Mouse (Mus musculus) bone marrow macrophage, adult 2 months (primary cell): ENCODE results near the gene Renbp. TPM values are rescaled to one million over a fixed set of nuclear protein-coding genes. Genes with fewer than 3 reads are reported as not detected.

Experiments used
- H3K27ac ChIP-seq: 2 replicates; pipeline ENCODE4 v1.5.1; 2012; ENCODE audit warnings: low read depth, low read length; ENCODE audit not compliant: insufficient read depth
- H3K4me1 ChIP-seq: 2 replicates; pipeline ENCODE4 v1.6.1; 2012; ENCODE audit warnings: low read length; ENCODE audit not compliant: control insufficient read depth, insufficient read depth
- H3K4me3 ChIP-seq: 2 replicates; pipeline ENCODE4 v1.5.1; 2012; ENCODE audit warnings: mild to moderate bottlenecking, low read length, moderate library complexity; ENCODE audit not compliant: insufficient read depth
- CTCF ChIP-seq: IDR thresholded peaks from 2 replicates; pipeline ENCODE4 v1.5.1; 2012; ENCODE audit warnings: low read depth, mild to moderate bottlenecking, low read length, moderate library complexity
- POLR2A ChIP-seq: IDR thresholded peaks from 2 replicates; pipeline ENCODE4 v1.6.1; 2012; ENCODE audit warnings: mild to moderate bottlenecking, low read depth, low read length, borderline replicate concordance
- polyA plus RNA-seq: library from polyadenylated mRNA; stranded (reverse); fragments of >200 nt; gene quantifications from 2 replicates; pipeline ENCODE4 v1.2.4, GENCODE M21; 2012; ENCODE audit not compliant: missing spikeins, insufficient read depth, insufficient read length

Renbp gene
- polyA plus RNA-seq, 1 experiment = 175 TPM

- Histone ChIP-seq H3K4me3 (peak overlapping the region; percentile 94), H3K27ac (peak overlapping the region; percentile 99), H3K4me1 (peaks cover 29% of the 10 kb centered on the region)
- TF ChIP-seq CTCF (no peak), POLR2A (no peak)
Observed at GRCm38 (mm10) chrX:73964363-73964762, 33.7 kb upstream of the Renbp start.

GRCm38 (mm10) chrX:73954988-73955387 is 24.3 kb upstream of the Renbp start:
- H3K4me1 ChIP-seq = no peaks in the 10 kb centered on the region
- no peak overlapping the region for H3K27ac ChIP-seq
- TF ChIP-seq CTCF = no peak
- TF ChIP-seq POLR2A = no peak
- no peak overlapping the region for H3K4me3 ChIP-seq

DNA sequence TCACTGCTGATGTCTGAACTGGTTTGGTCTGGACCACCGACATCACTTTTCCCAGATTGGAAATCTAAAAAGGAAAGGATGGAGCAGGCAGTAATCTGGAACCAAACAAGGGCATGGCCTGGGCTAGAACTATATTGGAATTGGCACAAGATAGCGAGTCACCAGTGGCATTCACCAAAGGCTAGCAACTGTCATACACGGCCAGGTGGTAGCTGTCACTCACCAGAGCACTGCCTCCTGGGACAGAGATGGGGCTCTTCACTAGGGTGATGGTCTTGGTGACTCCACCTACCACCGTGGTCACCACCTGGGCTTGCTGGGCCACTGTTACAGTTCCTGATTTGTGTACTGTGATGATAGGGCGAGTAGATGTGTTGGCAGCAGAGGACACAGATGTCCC is 22.0 kb upstream of the Renbp start:
- Histone ChIP-seq H3K27ac (no peak overlapping the region), H3K4me3 (no peak overlapping the region), H3K4me1 (no peaks in the 10 kb centered on the region)
- no peak for TF ChIP-seq POLR2A
- TF ChIP-seq CTCF = no peak

DNA sequence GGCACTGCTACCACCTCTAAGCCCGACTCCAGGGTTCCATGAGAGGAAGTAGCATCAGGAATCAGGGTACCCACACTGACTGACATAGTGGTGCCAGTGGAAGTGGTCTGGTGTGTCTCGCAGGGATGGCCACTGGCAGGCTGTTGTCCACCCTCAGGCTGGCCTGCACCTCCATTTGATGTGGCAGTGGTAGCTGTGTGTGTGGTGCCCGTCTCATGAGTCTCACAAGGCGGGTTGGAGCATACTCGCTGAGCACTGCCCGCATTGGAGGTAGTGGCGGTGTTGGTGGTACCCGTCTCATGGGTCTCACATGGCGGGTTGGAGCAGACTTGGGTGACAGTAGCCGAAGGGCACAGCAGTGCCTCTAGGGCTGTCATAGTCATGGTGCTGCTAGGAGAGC is 18.7 kb upstream of the Renbp start:
- Histone ChIP-seq H3K4me3 (no peak overlapping the region), H3K4me1 (no peaks in the 10 kb centered on the region), H3K27ac (no peak overlapping the region)
- TF ChIP-seq POLR2A (no peak), CTCF (no peak)

DNA sequence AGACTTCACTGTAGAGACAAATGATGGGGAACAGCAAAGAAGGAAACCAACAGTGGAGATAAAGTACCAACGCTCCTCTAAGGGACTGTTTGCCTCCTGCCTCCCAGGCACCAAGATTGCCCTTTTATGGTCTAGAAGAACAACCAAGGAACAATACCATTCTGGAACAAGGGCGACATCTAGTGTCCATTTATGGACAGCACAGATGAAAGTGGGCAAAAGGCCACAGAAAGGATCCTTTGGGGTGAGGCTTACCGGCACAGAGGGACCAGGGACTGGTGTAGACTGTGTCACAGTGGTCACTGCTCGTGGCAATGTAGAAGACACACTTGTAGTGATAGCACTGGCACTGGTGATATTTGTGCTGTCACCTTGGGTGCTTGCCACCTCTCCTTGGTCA is 18.0 kb upstream of the Renbp start:
- Histone ChIP-seq H3K4me3 (no peak overlapping the region), H3K27ac (no peak overlapping the region), H3K4me1 (no peaks in the 10 kb centered on the region)
- no peak for TF ChIP-seq POLR2A
- no peak for TF ChIP-seq CTCF

- Histone ChIP-seq H3K4me1 (no peaks in the 10 kb centered on the region), H3K27ac (no peak overlapping the region), H3K4me3 (no peak overlapping the region)
- TF ChIP-seq POLR2A (no peak), CTCF (no peak)
Observed at GRCm38 (mm10) chrX:73946896-73947295, 16.2 kb upstream of the Renbp start.

GRCm38 (mm10) chrX:73942294-73942693 is 11.6 kb upstream of the Renbp start:
- Histone ChIP-seq H3K4me1 (peaks cover 8% of the 10 kb centered on the region), H3K27ac (no peak overlapping the region), H3K4me3 (no peak overlapping the region)
- no peak for TF ChIP-seq CTCF
- TF ChIP-seq POLR2A = no peak

- TF ChIP-seq CTCF (no peak), POLR2A (no peak)
- H3K4me1 ChIP-seq = peaks cover 8% of the 10 kb centered on the region
- no peak overlapping the region for H3K4me3 ChIP-seq
- H3K27ac ChIP-seq = no peak overlapping the region
Observed at GRCm38 (mm10) chrX:73941860-73942259, 11.2 kb upstream of the Renbp start.

DNA sequence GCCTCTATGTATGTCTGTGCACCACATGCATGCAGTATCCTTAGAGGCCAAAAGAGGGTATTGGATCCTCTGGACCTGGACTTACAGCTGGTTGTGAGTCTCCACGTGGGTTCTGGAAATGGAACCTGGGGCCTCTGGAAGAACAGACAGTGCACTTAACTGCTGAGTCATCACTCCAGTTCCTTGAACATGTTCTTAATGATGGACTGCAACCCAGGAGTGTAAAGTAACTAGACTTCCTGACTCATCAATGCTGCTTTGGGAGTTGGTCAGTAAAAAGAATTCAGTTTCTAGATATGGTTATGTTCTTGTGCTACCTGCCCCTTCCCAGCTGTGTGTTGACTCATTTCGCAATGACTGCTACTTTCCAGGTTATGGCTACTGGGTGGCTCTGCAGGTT is 1.2 kb upstream of the Renbp start:
- H3K4me3 ChIP-seq = no peak overlapping the region
- H3K4me1 ChIP-seq = peaks cover 18% of the 10 kb centered on the region
- no peak for TF ChIP-seq POLR2A
- TF ChIP-seq CTCF = no peak
- no peak overlapping the region for H3K27ac ChIP-seq

- Histone ChIP-seq H3K4me1 (peaks cover 14% of the 10 kb centered on the region), H3K27ac (peak overlapping the region; percentile 57; the same call in 1 of the 2 replicates), H3K4me3 (peak overlapping the region; percentile 53)
- TF ChIP-seq CTCF = no peak
- TF ChIP-seq POLR2A = no peak
Observed at GRCm38 (mm10) chrX:73922550-73922882, 8.1 kb downstream of the Renbp start.
